Mouse (Mus musculus): ENCODE data around the gene Rbfox1.

Gene Rbfox1

GRCm38 (mm10) chr16:6829892-6830524 is 944.9 kb downstream of the Rbfox1 start:
- no peak for DNase-seq (ENCODE audit: low spot score)

- DNase-seq (ENCODE audit: low spot score), result no peak
These were observed 948.3 kb downstream of the Rbfox1 start for GRCm38 (mm10) chr16:6833486-6833885.

- no peak for DNase-seq (ENCODE audit: low spot score)
These were observed 949.9 kb downstream of the Rbfox1 start for GRCm38 (mm10) chr16:6835051-6835450.

- peak; percentile 42 for DNase-seq (ENCODE audit: low spot score)
These were observed 954.3 kb downstream of the Rbfox1 start for GRCm38 (mm10) chr16:6839299-6839995.

- no peak for DNase-seq (ENCODE audit: low spot score)
These were observed 954.9 kb downstream of the Rbfox1 start for GRCm38 (mm10) chr16:6840007-6840406.

- no peak for DNase-seq (ENCODE audit: low spot score)
These were observed 955.3 kb downstream of the Rbfox1 start for GRCm38 (mm10) chr16:6840461-6840860.

- no peak for DNase-seq (ENCODE audit: low spot score)
These were observed 957.1 kb downstream of the Rbfox1 start for GRCm38 (mm10) chr16:6842066-6842785.

- no peak for DNase-seq (ENCODE audit: low spot score)
These were observed 959.5 kb downstream of the Rbfox1 start for GRCm38 (mm10) chr16:6844659-6845058.

- no peak for DNase-seq (ENCODE audit: low spot score)
These were observed 966.2 kb downstream of the Rbfox1 start for GRCm38 (mm10) chr16:6851393-6851792.

GRCm38 (mm10) chr16:6853796-6854195 is 968.6 kb downstream of the Rbfox1 start:
- DNase-seq (ENCODE audit: low spot score), result no peak

- DNase-seq (ENCODE audit: low spot score), result no peak
These were observed 976.5 kb downstream of the Rbfox1 start for GRCm38 (mm10) chr16:6861656-6862055.

GRCm38 (mm10) chr16:6882683-6883430 is 997.7 kb downstream of the Rbfox1 start:
- no peak for DNase-seq (ENCODE audit: low spot score)

GRCm38 (mm10) chr16:6883798-6884197 is 998.6 kb downstream of the Rbfox1 start:
- no peak for DNase-seq (ENCODE audit: low spot score)

GRCm38 (mm10) chr16:6885617-6886016 is 1000.5 kb downstream of the Rbfox1 start:
- no peak for DNase-seq (ENCODE audit: low spot score)

GRCm38 (mm10) chr16:6889221-6889620 is 1004.1 kb downstream of the Rbfox1 start:
- DNase-seq (ENCODE audit: low spot score), result peak; percentile 23

- no peak for DNase-seq (ENCODE audit: low spot score)
These were observed 1012.6 kb downstream of the Rbfox1 start for GRCm38 (mm10) chr16:6897734-6898133.

GRCm38 (mm10) chr16:6900006-6900405 is 1014.9 kb downstream of the Rbfox1 start:
- no peak for DNase-seq (ENCODE audit: low spot score)

- no peak for DNase-seq (ENCODE audit: low spot score)
These were observed 1019.8 kb downstream of the Rbfox1 start for GRCm38 (mm10) chr16:6904984-6905383.

GRCm38 (mm10) chr16:6906001-6906400 is 1020.8 kb downstream of the Rbfox1 start:
- DNase-seq (ENCODE audit: low spot score), result no peak

GRCm38 (mm10) chr16:6907550-6907949 is 1022.4 kb downstream of the Rbfox1 start:
- no peak for DNase-seq (ENCODE audit: low spot score)

GRCm38 (mm10) chr16:6914531-6914930 is 1029.4 kb downstream of the Rbfox1 start:
- no peak for DNase-seq (ENCODE audit: low spot score)

- no peak for DNase-seq (ENCODE audit: low spot score)
These were observed 1033.5 kb downstream of the Rbfox1 start for GRCm38 (mm10) chr16:6918641-6919040.

Measured in left cerebral cortex, adult 11 months (tissue).